Comparison of ENCODE assay signal across 23 mouse cellular contexts in genomic region chr4:120894584-120894983, GRCm38 (mm10). TPM values are rescaled to one million over a fixed set of nuclear protein-coding genes. Genes with fewer than 3 reads are reported as not detected.
DNase-seq lines count a peak whose midpoint lies in the region; ATAC-seq and TF ChIP-seq lines count a peak whose summit lies in the region.
"Had no signal": no experiment of that assay in that cellular context is flagged by ENCODE, and none has a peak within 500 bp of the region (broad histone marks: within the 10 kb centered on the region; RNA-seq: fewer than 3 reads in every experiment).

No protein-coding gene starts in this region.

- 66% methylated on average over 11 of the region's 11 CpGs for WGBS in intestine, postnatal 0 days
- WGBS in intestine, embryonic 15.5 days, result 73% methylated on average over 11 of the region's 11 CpGs
- whole genome bisulfite sequencing in midbrain, postnatal 0 days, result 84% methylated on average over 11 of the region's 11 CpGs
- WGBS in midbrain, embryonic 13.5 days, result 82% methylated on average over 11 of the region's 11 CpGs

- H3K9ac ChIP-seq in intestine, postnatal 0 days (ENCODE audit: low read depth, low read length), result no peak overlapping the region
- no peak overlapping the region; the same call in 1 of the 2 replicates for H3K9ac ChIP-seq in intestine, embryonic 15.5 days
- H3K9ac ChIP-seq in midbrain, postnatal 0 days (replicated peaks; ENCODE audit: low read length, poor library complexity, severe bottlenecking), result no peak overlapping the region
- no peak overlapping the region for H3K9ac ChIP-seq in midbrain, embryonic 13.5 days (replicated peaks)
- H3K9ac ChIP-seq: embryonic facial prominence, embryonic 13.5 days; limb, embryonic 12.5 days; liver, embryonic 12.5 days; midbrain, embryonic 12.5 days; stomach, embryonic 15.5 days had no signal

- no peak overlapping the region for H3K4me3 ChIP-seq in intestine, postnatal 0 days (ENCODE audit: low read depth, low read length)
- H3K4me3 ChIP-seq in intestine, embryonic 15.5 days (replicated peaks), result no peak overlapping the region
- no peak overlapping the region for H3K4me3 ChIP-seq in midbrain, postnatal 0 days (ENCODE audit: low read depth, low read length)
- no peak overlapping the region for H3K4me3 ChIP-seq in midbrain, embryonic 13.5 days (replicated peaks)
- H3K4me3 ChIP-seq: embryonic facial prominence, embryonic 13.5 days; limb, embryonic 12.5 days; liver, embryonic 12.5 days; midbrain, embryonic 12.5 days; myocyte; stomach, embryonic 15.5 days had no signal

- no peak for ATAC-seq in cerebellum, adult (ENCODE audit: insufficient number of reproducible peaks, low FRiP score, low TSS enrichment)
- ATAC-seq in intestine, postnatal 0 days, result no peak
- ATAC-seq in intestine, embryonic 15.5 days, result no peak
- no peak for ATAC-seq in midbrain, postnatal 0 days (ENCODE audit: low FRiP score)
- no peak for ATAC-seq in midbrain, embryonic 13.5 days
- ATAC-seq: CD4-positive, CD25-positive, alpha-beta regulatory T cell, adult 4 months; forebrain, embryonic 16.5 days; liver, embryonic 12.5 days had no signal

- no peaks in the 10 kb centered on the region for H3K4me1 ChIP-seq in intestine, postnatal 0 days (replicated peaks; ENCODE audit: control insufficient read depth, insufficient read depth, low read length)
- no peaks in the 10 kb centered on the region for H3K4me1 ChIP-seq in intestine, embryonic 15.5 days (replicated peaks)
- H3K4me1 ChIP-seq in midbrain, postnatal 0 days (ENCODE audit: insufficient read depth, low read length), result no peaks in the 10 kb centered on the region
- peaks cover 12% of the 10 kb centered on the region for H3K4me1 ChIP-seq in midbrain, embryonic 13.5 days (replicated peaks)
- H3K4me1 ChIP-seq: liver, embryonic 12.5 days; stomach, embryonic 15.5 days had no signal

- TF ChIP-seq CTCF in intestine, postnatal 0 days (IDR thresholded peaks at IDR 0.05; ENCODE audit: low read depth), result peak; percentile 28; the same call in 1 of the 2 replicates
- TF ChIP-seq CTCF in midbrain, postnatal 0 days (IDR thresholded peaks at IDR 0.05), result peak; percentile 32; the same call in 1 of the 2 replicates

- no peak overlapping the region for H3K4me2 ChIP-seq in intestine, postnatal 0 days (replicated peaks; ENCODE audit: low read depth)
- no peak overlapping the region for H3K4me2 ChIP-seq in intestine, embryonic 15.5 days (replicated peaks)
- H3K4me2 ChIP-seq in midbrain, postnatal 0 days (ENCODE audit: low read depth, low read length, poor library complexity, severe bottlenecking), result no peak overlapping the region
- no peak overlapping the region for H3K4me2 ChIP-seq in midbrain, embryonic 13.5 days (replicated peaks)
- H3K4me2 ChIP-seq: embryonic facial prominence, embryonic 13.5 days; limb, embryonic 12.5 days; liver, embryonic 12.5 days; midbrain, embryonic 12.5 days; stomach, embryonic 15.5 days had no signal

- H3K36me3 ChIP-seq in intestine, postnatal 0 days (ENCODE audit: control insufficient read depth, insufficient read depth), result no peaks in the 10 kb centered on the region
- H3K36me3 ChIP-seq in intestine, embryonic 15.5 days, result no peaks in the 10 kb centered on the region
- peaks cover 15% of the 10 kb centered on the region for H3K36me3 ChIP-seq in midbrain, postnatal 0 days (ENCODE audit: insufficient read depth, low read length)
- no peaks in the 10 kb centered on the region for H3K36me3 ChIP-seq in midbrain, embryonic 13.5 days
- H3K36me3 ChIP-seq: embryonic facial prominence, embryonic 13.5 days; limb, embryonic 12.5 days; liver, embryonic 12.5 days; midbrain, embryonic 12.5 days; stomach, embryonic 15.5 days had no signal

- no peaks in the 10 kb centered on the region for H3K27me3 ChIP-seq in intestine, postnatal 0 days (replicated peaks; ENCODE audit: control insufficient read depth, insufficient read depth, low read length)
- no peaks in the 10 kb centered on the region for H3K27me3 ChIP-seq in intestine, embryonic 15.5 days (replicated peaks)
- H3K27me3 ChIP-seq in midbrain, postnatal 0 days (ENCODE audit: insufficient read depth, low read length), result no peaks in the 10 kb centered on the region
- H3K27me3 ChIP-seq in midbrain, embryonic 13.5 days, result 0 out of 2 replicates have a peak, but pooled peaks cover 9% of the 10 kb centered on the region
- H3K27me3 ChIP-seq: stomach, embryonic 15.5 days had no signal

- no peak overlapping the region for H3K27ac ChIP-seq in intestine, postnatal 0 days (ENCODE audit: low read depth, low read length)
- no peak overlapping the region for H3K27ac ChIP-seq in intestine, embryonic 15.5 days
- H3K27ac ChIP-seq in midbrain, postnatal 0 days (ENCODE audit: low read depth, low read length), result no peak overlapping the region
- H3K27ac ChIP-seq in midbrain, embryonic 13.5 days, result no peak overlapping the region
- H3K27ac ChIP-seq: embryonic facial prominence, embryonic 13.5 days; limb, embryonic 12.5 days; liver, embryonic 12.5 days; midbrain, embryonic 12.5 days; stomach, embryonic 15.5 days had no signal

- DNase-seq in cerebellum, adult 18-20 months, result peak; percentile 37 to 47
- DNase-seq in midbrain, postnatal 0 days (ENCODE audit: low spot score), result no peak
- no peak for DNase-seq in urinary bladder, adult 2 months (ENCODE audit: low spot score)
- no peak for DNase-seq in retina, postnatal 1 day
- DNase-seq: adrenal gland, postnatal 14 days; gastrocnemius, postnatal 25 days; kidney, adult 2 months; layer of hippocampus, adult 9-11 months; lung, adult 2 months; right cerebral cortex, postnatal 25 days; thymus, adult 2 months had no signal

- H3K9me3 ChIP-seq in intestine, postnatal 0 days (ENCODE audit: control insufficient read depth), result no peaks in the 10 kb centered on the region
- no peaks in the 10 kb centered on the region for H3K9me3 ChIP-seq in intestine, embryonic 15.5 days
- no peaks in the 10 kb centered on the region for H3K9me3 ChIP-seq in midbrain, postnatal 0 days (ENCODE audit: low read length)
- H3K9me3 ChIP-seq in midbrain, embryonic 13.5 days, result no peaks in the 10 kb centered on the region
- H3K9me3 ChIP-seq: embryonic facial prominence, embryonic 13.5 days; limb, embryonic 12.5 days; liver, embryonic 12.5 days; midbrain, embryonic 12.5 days; stomach, embryonic 15.5 days had no signal

RNA-seq across cellular contexts. Expression of gene Exo5, which starts 30.2 kb away (rescaled TPM):
- 12.3 and 12.6 TPM in 2 replicates for polyA plus RNA-seq in intestine, postnatal 0 days (2015; fragmentation: Nextera tagmentation; extraction: Ambion mirVana)
- 23.8 and 25.3 TPM in 2 replicates for polyA plus RNA-seq in intestine, embryonic 15.5 days (2015; fragmentation: Nextera tagmentation; extraction: Ambion mirVana)
- 11.1 and 13.6 TPM in 2 replicates for total RNA-seq in midbrain, postnatal 0 days (2014; rRNA removed)
- 13.4 and 14.5 TPM in 2 replicates for polyA plus RNA-seq in midbrain, postnatal 0 days (2015; fragmentation: Nextera tagmentation; extraction: Ambion mirVana)
- polyA plus RNA-seq in midbrain, embryonic 13.5 days (2015; fragmentation: Nextera tagmentation; extraction: Ambion mirVana), result 39.2 and 44.5 TPM in 2 replicates
- polyA plus RNA-seq in urinary bladder, adult 2 months (2012; rRNA removed), result 14.6 and 15.7 TPM in 2 replicates

RNA-seq across cellular contexts. Expression of gene Rims3, which starts 40.0 kb away (rescaled TPM):
- 0.77 and 0.95 TPM in 2 replicates for polyA plus RNA-seq in intestine, postnatal 0 days (2015; fragmentation: Nextera tagmentation; extraction: Ambion mirVana)
- 1.3 and 1.4 TPM in 2 replicates for polyA plus RNA-seq in intestine, embryonic 15.5 days (2015; fragmentation: Nextera tagmentation; extraction: Ambion mirVana)
- total RNA-seq in midbrain, postnatal 0 days (2014; rRNA removed), result 131 and 140 TPM in 2 replicates
- 34.6 and 37.1 TPM in 2 replicates for polyA plus RNA-seq in midbrain, postnatal 0 days (2015; fragmentation: Nextera tagmentation; extraction: Ambion mirVana)
- polyA plus RNA-seq in midbrain, embryonic 13.5 days (2015; fragmentation: Nextera tagmentation; extraction: Ambion mirVana), result 9.8 and 11.0 TPM in 2 replicates
- 0.19 and 0.28 TPM in 2 replicates for polyA plus RNA-seq in urinary bladder, adult 2 months (2012; rRNA removed)

RNA-seq across cellular contexts. Expression of gene Zfp69, which starts 56.9 kb away (rescaled TPM):
- 2.2 and 2.6 TPM in 2 replicates for polyA plus RNA-seq in intestine, postnatal 0 days (2015; fragmentation: Nextera tagmentation; extraction: Ambion mirVana)
- polyA plus RNA-seq in intestine, embryonic 15.5 days (2015; fragmentation: Nextera tagmentation; extraction: Ambion mirVana), result 6.0 and 6.3 TPM in 2 replicates
- 2.1 and 2.9 TPM in 2 replicates for total RNA-seq in midbrain, postnatal 0 days (2014; rRNA removed)
- polyA plus RNA-seq in midbrain, postnatal 0 days (2015; fragmentation: Nextera tagmentation; extraction: Ambion mirVana), result 3.9 and 4.8 TPM in 2 replicates
- 8.8 and 9.4 TPM in 2 replicates for polyA plus RNA-seq in midbrain, embryonic 13.5 days (2015; fragmentation: Nextera tagmentation; extraction: Ambion mirVana)
- polyA plus RNA-seq in urinary bladder, adult 2 months (2012; rRNA removed), result 1.6 and 2.0 TPM in 2 replicates

Comparison
In these comparisons a context has a peak if more than half of its experiments do, and no peak if none do; other contexts are left out.
1. DNase-seq: peak in cerebellum, adult 18-20 months (2 of 2); none in midbrain, postnatal 0 days (single experiment), urinary bladder, adult 2 months (single experiment) and retina, postnatal 1 day (single experiment).